Mouse (Mus musculus) MN1 (cell line): Measurements from ENCODE around the gene Rfx5.

Experiments used
- DNase-seq: peaks from one replicate; pipeline ENCODE4 v3.0.0-alpha.2; 2016; ENCODE audit warnings: low spot score

Gene Rfx5

DNA sequence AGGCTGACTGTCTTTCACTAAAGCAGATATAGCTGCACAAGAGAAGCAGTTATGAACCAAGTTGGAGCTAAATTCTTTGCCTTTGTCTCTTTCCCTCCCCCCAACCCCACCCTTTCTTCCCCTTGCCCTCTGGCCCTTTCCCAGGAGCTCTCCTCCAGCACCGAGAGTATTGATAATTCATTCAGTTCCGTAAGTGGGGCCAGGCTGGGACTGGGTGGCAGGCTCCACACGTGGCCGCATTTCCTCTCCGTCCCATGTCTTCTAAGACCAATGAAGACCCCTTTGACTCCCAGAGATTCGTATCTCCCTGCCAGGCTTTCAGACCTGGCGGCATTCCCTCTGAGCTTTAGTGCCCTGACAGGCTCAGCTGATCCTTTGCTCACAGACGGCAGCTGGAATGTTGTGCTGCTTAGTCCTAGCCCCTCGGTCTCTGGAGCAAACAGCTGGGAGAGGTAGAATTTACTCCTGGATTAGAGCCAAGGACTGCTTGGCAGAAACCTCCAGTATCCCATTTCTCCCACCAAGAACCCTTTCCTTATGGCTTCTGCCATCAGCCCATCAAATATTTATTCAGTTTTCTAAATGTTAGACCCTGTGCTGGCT lies 35.4 kb downstream of the Rfx5 start:
- peak; percentile 17 for DNase-seq

DNA sequence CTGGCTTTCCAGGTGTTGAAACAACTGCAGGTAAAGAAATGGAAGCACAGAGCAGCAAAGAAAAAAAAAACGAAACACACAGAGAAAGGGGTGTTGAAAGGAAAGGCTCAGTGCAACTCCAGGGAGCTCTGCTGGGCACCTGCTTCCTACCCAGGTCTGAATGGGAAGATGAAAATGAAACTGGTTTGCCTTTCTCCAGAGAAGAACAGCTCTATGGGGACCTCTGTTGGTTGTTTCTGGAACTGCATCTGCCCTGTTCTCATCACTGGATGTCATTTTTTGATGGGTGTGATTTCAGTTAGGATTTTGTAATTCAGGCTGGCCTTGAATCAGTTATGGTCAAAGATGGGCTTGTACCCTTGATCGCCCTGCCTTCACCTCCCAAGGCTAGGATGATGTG lies 43.1 kb downstream of the Rfx5 start:
- peak; percentile 88 for DNase-seq

DNA sequence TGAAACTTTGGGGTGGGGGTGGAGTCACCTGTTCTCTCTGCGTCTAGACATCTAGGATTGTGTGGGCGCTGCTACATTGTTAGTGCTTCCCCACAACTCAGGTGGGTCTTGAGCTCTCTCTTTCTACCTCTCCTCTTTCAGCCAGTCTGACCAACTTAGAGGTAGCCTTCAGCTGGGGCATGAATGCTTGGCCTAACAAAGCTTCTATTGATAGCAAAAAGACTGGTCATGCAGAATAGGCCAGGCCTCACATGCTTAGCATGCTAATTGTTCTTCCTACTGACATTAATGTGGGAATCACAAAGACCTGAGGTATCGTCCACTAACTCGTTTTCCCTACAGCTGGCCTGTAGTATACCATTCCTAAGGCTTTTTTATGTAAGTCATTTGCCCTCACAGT lies 48.7 kb downstream of the Rfx5 start:
- no peak for DNase-seq

DNA sequence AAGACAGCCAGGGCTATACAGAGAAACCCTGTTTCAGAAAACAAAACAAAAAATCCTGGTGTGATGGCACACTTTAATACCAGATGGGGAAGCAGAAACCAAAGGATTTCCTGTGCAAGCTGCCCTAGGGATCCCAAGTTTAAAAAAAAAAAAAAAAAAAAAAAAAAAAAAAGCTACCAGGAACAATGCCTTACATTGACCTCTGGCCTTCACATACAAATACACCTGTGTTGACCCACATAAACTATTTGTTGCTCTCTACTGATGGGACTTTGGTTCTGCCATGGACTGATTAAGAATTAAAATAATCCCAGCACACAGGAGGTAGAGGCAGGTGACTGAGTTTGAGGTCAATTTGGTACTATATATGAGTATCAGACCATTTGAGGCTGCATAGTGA lies 49.4 kb downstream of the Rfx5 start:
- DNase-seq, result no peak

DNA sequence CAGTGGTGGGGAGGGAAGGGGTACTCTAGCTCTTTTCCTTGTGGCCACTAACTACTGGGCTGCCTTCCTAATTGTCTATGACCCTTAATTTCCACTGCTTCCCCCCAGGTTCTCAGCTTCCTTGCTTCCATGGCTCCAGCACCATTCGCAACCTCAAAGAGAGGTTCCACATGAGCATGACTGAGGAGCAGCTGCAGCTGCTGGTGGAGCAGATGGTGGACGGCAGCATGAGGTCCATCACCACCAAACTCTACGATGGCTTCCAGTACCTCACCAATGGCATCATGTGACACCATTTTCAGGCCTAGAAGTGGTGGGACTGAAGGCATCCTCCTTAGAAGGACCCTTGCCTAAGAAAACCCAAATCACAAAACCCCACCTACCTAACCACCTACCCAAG lies 51.8 kb downstream of the Rfx5 start:
- DNase-seq, result no peak

DNA sequence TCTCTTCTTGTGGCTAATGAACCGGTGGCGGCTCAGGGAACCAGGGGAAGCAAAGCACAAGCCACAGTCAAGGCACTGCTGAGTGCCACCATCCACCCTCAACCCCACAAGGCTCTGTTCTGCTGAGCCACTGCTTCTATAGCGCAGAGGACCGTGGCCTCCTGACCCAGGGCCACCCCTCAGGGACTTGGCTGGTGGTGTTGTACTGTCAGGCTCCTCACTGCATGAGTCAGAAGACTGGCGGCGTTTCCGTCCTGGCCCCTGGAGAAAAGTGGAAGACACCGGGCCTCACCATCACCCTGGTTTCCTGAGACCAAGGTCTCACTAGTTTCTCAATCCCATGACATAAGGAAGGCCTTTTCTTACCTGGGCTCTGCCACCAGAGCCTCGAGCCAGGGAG lies 53.8 kb downstream of the Rfx5 start:
- DNase-seq, result no peak

DNA sequence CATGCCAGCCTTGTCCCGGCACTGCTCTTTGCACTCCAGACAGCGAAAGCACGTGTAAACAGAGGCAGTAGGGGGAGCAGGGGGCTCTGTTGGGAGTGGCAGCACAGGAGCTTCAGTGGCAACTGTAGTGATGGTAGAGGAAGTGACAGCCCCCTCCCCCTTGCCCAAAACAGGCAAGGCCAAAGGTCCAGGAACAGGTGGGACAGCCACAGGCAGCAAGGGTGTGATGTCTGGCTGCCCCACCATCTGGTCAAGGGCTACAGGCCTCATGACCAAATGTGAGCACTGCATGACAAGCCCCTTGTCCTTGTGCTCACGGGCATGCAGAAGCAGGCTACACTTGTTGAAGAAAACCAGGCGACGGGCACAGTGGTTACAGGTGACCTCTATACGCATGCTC lies 56.5 kb downstream of the Rfx5 start:
- DNase-seq, result no peak
